Mouse (Mus musculus): ENCODE data around the gene 9430015G10Rik.

Gene 9430015G10Rik

DNA sequence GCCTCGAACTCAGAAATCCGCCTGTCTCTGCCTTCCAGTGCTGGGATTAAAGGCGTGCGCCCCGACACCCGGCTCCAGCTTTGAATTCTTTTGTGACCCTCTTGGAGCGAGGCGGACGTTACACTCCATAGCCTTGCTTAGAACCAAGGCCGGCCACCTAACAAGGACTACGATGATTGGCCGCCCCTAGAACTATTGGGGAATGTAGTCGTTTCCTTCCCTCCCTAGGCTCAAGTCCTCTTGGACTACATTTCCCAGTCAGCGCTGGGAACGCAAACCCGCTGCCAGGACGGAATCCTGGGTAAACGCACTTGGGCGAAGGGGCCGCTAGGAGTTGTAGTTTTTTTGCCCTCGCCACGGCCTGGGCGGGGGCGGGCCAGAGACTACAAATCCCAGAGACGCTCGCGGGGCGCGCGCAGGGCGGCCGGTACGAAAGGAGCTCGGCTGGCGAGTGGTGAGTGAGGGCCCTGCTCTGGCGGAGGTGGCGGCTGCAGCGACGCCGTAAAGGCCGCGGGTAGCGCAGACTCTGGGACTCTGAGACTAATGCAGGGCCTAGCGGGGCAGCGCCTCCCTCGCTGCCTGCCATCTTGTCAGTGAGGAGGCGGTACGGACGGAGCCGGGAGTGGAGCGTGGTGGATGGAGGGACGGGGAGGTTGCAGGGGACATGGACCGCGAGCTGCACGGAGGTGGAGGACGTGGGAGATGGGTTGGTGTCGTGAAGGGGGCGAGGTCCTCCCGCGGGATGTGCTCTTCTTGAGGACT, at the start of gene 9430015G10Rik:
Gene 9430015G10Rik, plus strand, starts transcription at position 413 of the 762 bp plus-strand sequence.
- peak; percentile 97 for DNase-seq

DNA sequence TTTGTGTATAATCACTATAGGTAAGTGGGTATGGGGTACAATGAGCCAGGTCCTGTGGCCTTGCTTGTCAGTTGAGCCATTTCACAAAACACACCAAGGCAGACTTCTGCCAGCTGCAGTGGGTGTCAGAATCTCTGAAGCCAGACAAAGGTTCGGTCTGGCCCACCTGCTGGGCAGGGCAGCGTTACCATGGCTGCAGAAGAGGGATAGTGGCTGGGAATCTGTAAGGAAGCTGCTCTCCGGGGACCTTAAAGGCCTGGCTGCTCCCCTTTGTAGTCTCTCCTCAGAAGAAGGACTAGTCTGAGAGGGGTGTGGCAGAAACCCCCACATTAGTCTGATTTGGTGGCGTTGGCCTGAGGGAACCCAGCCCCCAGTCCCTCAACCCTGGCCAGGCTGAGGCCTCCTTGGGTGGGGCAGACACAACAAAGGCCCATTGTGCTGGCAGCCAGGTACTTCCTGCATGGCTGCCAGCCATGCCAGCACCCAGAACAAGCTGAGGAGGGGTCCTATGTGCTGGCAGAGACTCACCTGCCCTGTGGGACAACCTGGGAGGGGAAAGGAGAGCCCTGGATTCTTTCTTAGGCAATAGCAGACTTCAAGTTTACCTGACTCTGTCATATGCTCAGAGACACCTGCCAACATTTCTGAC, 45.8 kb upstream of the 9430015G10Rik start:
- no peak for DNase-seq

- no peak for DNase-seq
Measured at GRCm38 (mm10) chr4:156064510-156064897, 45.3 kb upstream of the 9430015G10Rik start.

- DNase-seq = peak in 1 of 2 experiments; percentile 56
Measured at GRCm38 (mm10) chr4:156065156-156065894, 44.5 kb upstream of the 9430015G10Rik start.

DNA sequence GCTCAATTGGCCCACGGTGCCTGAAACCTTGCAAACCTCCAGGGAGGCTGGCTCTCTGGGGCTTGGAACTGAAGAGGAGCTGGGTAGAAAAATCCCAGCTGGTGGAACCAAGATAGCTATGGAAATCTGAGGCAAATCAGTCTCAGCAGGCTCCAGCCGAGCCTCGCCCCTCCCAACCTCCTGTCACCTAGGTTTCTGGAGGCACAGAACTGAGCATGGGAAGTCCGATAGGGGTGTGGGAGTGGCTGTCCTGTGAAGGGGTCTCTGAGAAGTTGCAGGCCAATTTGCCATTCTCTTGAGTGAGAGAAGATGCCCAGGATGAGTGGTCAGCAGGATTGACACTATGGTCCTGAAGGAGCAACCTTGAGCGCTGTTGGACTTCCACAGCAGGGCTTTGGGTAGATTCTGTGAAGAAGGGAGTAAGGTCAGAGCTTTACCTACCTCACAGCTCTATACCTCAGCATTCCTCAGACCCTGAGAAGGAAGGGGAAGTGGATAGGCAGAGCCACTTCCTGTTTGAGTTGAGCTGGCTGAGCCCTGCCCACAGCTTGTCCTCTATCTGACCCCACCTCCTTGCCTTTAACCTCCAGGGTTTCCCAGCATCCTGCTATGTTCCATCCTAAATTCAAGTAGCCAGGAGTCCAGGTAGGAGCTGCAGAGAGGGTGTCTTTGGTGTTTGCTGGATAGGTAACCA, 42.4 kb upstream of the 9430015G10Rik start:
- no peak for DNase-seq

- no peak for DNase-seq
Measured at GRCm38 (mm10) chr4:156069701-156070100, 40.1 kb upstream of the 9430015G10Rik start.

- no peak for DNase-seq
Measured at GRCm38 (mm10) chr4:156070276-156070675, 39.5 kb upstream of the 9430015G10Rik start.

DNA sequence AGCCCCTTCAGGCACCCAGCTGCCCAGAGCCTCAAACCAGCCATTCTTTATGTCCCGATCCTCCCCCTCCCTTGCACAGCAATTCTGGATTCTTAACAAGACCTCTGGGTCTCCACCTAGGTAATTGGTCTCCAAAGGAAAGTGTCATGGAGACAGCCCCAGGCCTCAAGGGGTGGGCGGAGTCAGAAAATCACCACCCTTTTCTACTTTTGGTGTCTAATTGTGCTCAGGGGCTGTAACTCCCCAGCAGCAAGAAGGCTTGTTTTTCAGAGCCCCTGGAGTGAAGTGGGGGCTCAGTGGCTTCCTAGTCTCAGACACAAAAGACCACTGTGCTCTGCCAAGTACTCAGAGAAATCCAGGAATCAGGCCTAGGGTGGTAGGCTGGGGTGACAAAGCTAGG, 39.1 kb upstream of the 9430015G10Rik start:
- no peak for DNase-seq

DNA sequence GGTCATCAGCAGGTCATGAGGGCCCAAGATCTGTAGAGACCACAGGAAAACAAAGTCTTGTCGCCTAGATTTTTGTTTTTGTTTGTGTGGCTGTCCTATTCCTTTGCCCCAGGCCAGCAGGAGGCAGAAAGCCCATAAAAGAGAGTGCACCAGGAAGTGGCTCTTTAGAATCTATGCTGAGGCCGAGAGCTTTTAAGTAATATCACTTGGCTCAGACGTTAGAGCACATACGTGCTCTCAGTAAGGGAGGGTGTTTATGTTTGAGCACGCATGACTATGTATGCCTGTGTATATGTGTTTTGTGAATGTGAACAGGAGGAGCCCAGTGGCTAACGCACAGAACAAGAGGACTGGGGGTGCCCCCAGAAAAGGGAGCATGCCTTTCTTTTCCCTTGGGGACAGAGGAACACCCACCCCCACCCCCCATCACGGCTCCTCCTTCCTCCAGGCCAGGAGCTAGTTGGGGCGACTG, 32.8 kb upstream of the 9430015G10Rik start:
- no peak for DNase-seq

- DNase-seq = peak; percentile 76
Measured at GRCm38 (mm10) chr4:156077499-156078301, 32.1 kb upstream of the 9430015G10Rik start.

DNA sequence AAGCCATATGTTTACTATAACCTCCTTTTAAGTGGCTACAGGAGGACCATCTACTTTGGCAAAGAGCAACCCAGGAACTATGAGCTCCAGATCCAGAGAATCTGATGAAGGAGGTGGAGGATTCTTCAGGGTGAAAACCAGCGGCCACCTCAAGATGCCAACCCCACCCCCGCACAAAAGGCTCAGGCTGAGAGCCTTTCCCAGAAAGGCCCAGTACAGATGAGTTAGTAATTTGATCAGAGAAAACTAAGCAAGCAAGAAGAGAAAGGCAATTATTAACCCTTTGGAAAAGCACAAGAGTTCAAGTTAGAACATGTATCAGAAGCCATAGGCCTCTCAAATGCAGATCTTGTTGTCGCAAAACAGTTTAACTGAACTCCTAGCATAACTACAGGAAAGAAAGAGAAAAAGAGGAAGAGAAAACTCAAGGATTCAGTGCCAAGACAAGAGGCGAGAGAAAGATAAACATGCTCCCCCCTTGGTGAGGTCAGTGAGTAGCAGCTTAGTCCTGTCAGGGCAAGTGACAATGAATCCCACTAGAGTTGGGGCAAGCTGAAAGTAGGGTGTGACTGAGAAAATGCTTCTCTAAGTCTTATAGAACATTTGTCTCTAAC, 27.1 kb upstream of the 9430015G10Rik start:
- peak; percentile 61 to 64 for DNase-seq

GRCm38 (mm10) chr4:156083348-156083747, 26.4 kb upstream of the 9430015G10Rik start:
- peak; percentile 89 to 91 for DNase-seq

- DNase-seq = peak; percentile 77 to 81
Measured at GRCm38 (mm10) chr4:156084096-156084879, 25.5 kb upstream of the 9430015G10Rik start.

DNA sequence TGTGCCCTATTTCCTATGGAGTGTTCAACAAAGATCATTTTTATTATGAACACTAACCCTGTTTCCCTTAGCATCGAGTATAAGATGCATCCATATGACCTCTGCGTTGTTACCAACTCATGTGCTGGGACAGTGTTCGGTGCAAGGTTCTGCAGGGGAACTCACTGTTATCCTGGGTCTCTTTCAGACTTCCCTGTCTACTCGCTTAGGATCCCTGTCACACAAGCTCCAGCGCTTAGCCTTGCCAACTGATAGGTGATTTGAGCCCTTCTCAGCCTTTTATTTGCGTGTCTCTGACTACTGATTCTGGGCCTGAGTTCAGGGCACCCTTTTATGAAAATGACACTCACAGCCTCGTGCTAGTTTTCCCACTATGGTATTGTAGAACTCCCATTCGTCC, 24.5 kb upstream of the 9430015G10Rik start:
- no peak for DNase-seq

DNA sequence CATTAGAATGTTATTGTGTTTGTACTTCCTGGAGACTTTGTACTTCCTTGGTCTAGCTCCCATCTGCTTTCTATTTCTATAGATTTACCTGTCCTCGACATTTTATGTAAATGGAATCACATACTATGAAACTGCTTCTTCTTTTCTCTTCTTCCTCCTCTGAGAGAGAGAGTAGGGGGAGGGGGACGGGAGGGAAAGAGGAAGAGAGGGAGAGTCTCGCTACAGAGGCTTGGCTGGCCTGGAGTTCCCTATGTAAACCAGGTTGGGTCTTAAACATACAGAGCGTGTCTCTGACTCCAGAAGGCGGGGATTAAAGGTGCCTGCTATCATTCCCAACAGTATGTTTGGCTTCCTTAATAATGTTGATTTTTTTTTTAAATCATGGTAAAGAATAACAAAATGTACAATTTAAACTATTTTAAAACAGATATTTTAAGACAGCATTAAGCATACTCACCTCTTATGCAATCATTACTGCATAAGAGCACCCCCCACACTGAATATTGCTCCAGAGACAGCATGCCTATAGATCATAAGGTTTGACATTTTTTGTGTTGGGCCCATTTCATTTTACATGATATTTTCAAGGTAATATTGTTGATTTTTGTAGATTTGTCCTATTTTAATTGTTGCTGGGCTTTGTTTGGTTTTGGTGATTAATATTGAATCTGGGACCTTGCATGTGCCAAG, 22.2 kb upstream of the 9430015G10Rik start:
- no peak for DNase-seq

GRCm38 (mm10) chr4:156091236-156091635, 18.5 kb upstream of the 9430015G10Rik start:
- DNase-seq = no peak

DNA sequence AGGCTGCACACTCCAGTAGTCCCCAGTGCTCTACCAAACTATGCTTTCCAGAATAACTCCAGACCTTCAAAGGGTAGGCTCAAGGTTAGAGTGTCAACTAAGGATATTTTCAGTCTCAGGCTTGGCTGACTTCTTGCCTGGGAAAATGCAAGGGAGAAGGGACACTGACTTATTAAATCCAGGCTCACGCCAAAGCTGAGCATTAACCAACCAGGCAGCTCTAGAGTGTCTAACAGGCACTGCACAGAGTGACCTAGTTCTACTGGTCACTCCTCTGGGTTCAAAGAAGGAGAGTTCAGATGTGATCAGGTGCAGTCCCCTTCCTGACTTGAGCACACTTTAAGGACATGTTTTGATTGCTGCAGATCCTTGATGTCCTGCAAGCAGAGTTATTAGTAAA, 17.0 kb upstream of the 9430015G10Rik start:
- DNase-seq = peak; percentile 47 to 69

- no peak for DNase-seq
Measured at GRCm38 (mm10) chr4:156093758-156094157, 16.0 kb upstream of the 9430015G10Rik start.

- DNase-seq = no peak
Measured at GRCm38 (mm10) chr4:156096191-156096590, 13.6 kb upstream of the 9430015G10Rik start.

GRCm38 (mm10) chr4:156097770-156098366, 11.9 kb upstream of the 9430015G10Rik start:
- DNase-seq = no peak
